Comparison of ENCODE assay signal across 22 mouse cellular contexts in genomic region chr9:14187753-14188152, GRCm38 (mm10).
A peak's percentile ranks its signal among the peaks of the same experiment; 100 is the strongest.
DNase-seq lines count a peak whose midpoint lies in the region; ATAC-seq and TF ChIP-seq lines count a peak whose summit lies in the region.
"Had no signal": no experiment of that assay in that cellular context is flagged by ENCODE, and none has a peak within 500 bp of the region (broad histone marks: within the 10 kb centered on the region; RNA-seq: fewer than 3 reads in every experiment).

No protein-coding gene starts in this region.

- intact Hi-C loops in gastrocnemius, postnatal 36 days (cut with DNase I), result no loop called here

- no peak for ATAC-seq in midbrain, postnatal 0 days (ENCODE audit: low FRiP score)
- ATAC-seq in hematopoietic stem cell, adult 5-6 weeks (replicated peaks in 1 of 2; ENCODE audit: insufficient read depth in 1 of 2, low FRiP score in 2 of 2, low TSS enrichment in 1 of 2, low read depth in 1 of 2, poor library complexity in 2 of 2, severe bottlenecking in 2 of 2), result peak; percentile 36 to 73
- peak; percentile 86 for ATAC-seq in megakaryocyte progenitor cell, adult 5-6 weeks (replicated peaks; ENCODE audit: poor library complexity)
- ATAC-seq in hindbrain, embryonic 14.5 days (ENCODE audit: low FRiP score), result no peak
- ATAC-seq: forebrain, embryonic 16.5 days; intestine, embryonic 16.5 days had no signal

- no peaks in the 10 kb centered on the region for H3K9me3 ChIP-seq in midbrain, embryonic 10.5 days (replicated peaks)
- H3K9me3 ChIP-seq in midbrain, postnatal 0 days (ENCODE audit: low read length), result no peaks in the 10 kb centered on the region
- no peaks in the 10 kb centered on the region for H3K9me3 ChIP-seq in hindbrain, embryonic 14.5 days (ENCODE audit: control insufficient read depth, low read length)
- H3K9me3 ChIP-seq: embryonic facial prominence, embryonic 15.5 days; heart, embryonic 10.5 days; heart, embryonic 15.5 days; hindbrain, embryonic 10.5 days; hindbrain, embryonic 15.5 days had no signal

- no peak overlapping the region for H3K4me2 ChIP-seq in midbrain, postnatal 0 days (ENCODE audit: low read depth, low read length, poor library complexity, severe bottlenecking)
- H3K4me2 ChIP-seq in hindbrain, embryonic 14.5 days (replicated peaks), result no peak overlapping the region
- H3K4me2 ChIP-seq: embryonic facial prominence, embryonic 15.5 days; heart, embryonic 15.5 days; hindbrain, embryonic 15.5 days had no signal

- peak overlapping the region; percentile 20; the same call in 1 of the 2 replicates for H3K27ac ChIP-seq in midbrain, embryonic 10.5 days (replicated peaks)
- no peak overlapping the region for H3K27ac ChIP-seq in midbrain, postnatal 0 days (ENCODE audit: low read depth, low read length)
- no peak overlapping the region for H3K27ac ChIP-seq in hindbrain, embryonic 14.5 days
- H3K27ac ChIP-seq: embryonic facial prominence, embryonic 15.5 days; heart, embryonic 10.5 days; heart, embryonic 15.5 days; hindbrain, embryonic 10.5 days; hindbrain, embryonic 15.5 days had no signal

- DNase-seq in midbrain, embryonic 10.5 days (ENCODE audit: low spot score), result no peak
- no peak for DNase-seq in midbrain, postnatal 0 days (ENCODE audit: low spot score)
- DNase-seq in hindbrain, embryonic 14.5 days (ENCODE audit: low spot score), result no peak
- no peak for DNase-seq in gastrocnemius, postnatal 36 days
- no peak for DNase-seq in urinary bladder, postnatal 4 days (ENCODE audit: low spot score in 2 of 2)
- DNase-seq: adrenal gland, adult 8-10 months; adrenal gland, postnatal 36 days; cerebellum, adult 2 months; cerebellum, postnatal 10 days; embryo, embryonic 11 days; gastrocnemius, postnatal 14 days; heart, adult 18-20 months; heart, postnatal 14 days had no signal

- H3K27me3 ChIP-seq in midbrain, embryonic 10.5 days (ENCODE audit: low read depth, poor library complexity, severe bottlenecking), result no peaks in the 10 kb centered on the region
- no peaks in the 10 kb centered on the region for H3K27me3 ChIP-seq in midbrain, postnatal 0 days (ENCODE audit: insufficient read depth, low read length)
- H3K27me3 ChIP-seq in hindbrain, embryonic 14.5 days (ENCODE audit: control insufficient read depth, insufficient read depth, low read length), result no peaks in the 10 kb centered on the region
- H3K27me3 ChIP-seq: embryonic facial prominence, embryonic 15.5 days; heart, embryonic 15.5 days; hindbrain, embryonic 15.5 days had no signal

- no peak for TF ChIP-seq CTCF in midbrain, postnatal 0 days (IDR thresholded peaks at IDR 0.05)

- no peak overlapping the region for H3K4me3 ChIP-seq in midbrain, embryonic 10.5 days
- H3K4me3 ChIP-seq in midbrain, postnatal 0 days (ENCODE audit: low read depth, low read length), result no peak overlapping the region
- H3K4me3 ChIP-seq in hindbrain, embryonic 14.5 days (replicated peaks; ENCODE audit: low read length), result no peak overlapping the region
- H3K4me3 ChIP-seq: embryonic facial prominence, embryonic 15.5 days; heart, embryonic 10.5 days; heart, embryonic 15.5 days; hindbrain, embryonic 10.5 days; hindbrain, embryonic 15.5 days had no signal

- no peaks in the 10 kb centered on the region for H3K36me3 ChIP-seq in midbrain, embryonic 10.5 days
- no peaks in the 10 kb centered on the region for H3K36me3 ChIP-seq in midbrain, postnatal 0 days (ENCODE audit: insufficient read depth, low read length)
- no peaks in the 10 kb centered on the region for H3K36me3 ChIP-seq in hindbrain, embryonic 14.5 days (replicated peaks; ENCODE audit: control insufficient read depth, insufficient read depth)
- H3K36me3 ChIP-seq: embryonic facial prominence, embryonic 15.5 days; heart, embryonic 10.5 days; heart, embryonic 15.5 days; hindbrain, embryonic 10.5 days; hindbrain, embryonic 15.5 days had no signal

- peaks cover 8% of the 10 kb centered on the region for H3K4me1 ChIP-seq in midbrain, embryonic 10.5 days
- no peaks in the 10 kb centered on the region for H3K4me1 ChIP-seq in midbrain, postnatal 0 days (ENCODE audit: insufficient read depth, low read length)
- H3K4me1 ChIP-seq in hindbrain, embryonic 14.5 days (replicated peaks; ENCODE audit: control insufficient read depth, insufficient read depth, low read length), result no peaks in the 10 kb centered on the region
- H3K4me1 ChIP-seq: hindbrain, embryonic 15.5 days had no signal

- 93% methylated on average over 1 of the region's 1 CpGs for WGBS in midbrain, embryonic 10.5 days
- WGBS in midbrain, postnatal 0 days, result 100% methylated on average over 1 of the region's 1 CpGs
- 95% methylated on average over 1 of the region's 1 CpGs for WGBS in hindbrain, embryonic 14.5 days

- H3K9ac ChIP-seq in midbrain, postnatal 0 days (replicated peaks; ENCODE audit: low read length, poor library complexity, severe bottlenecking), result no peak overlapping the region
- no peak overlapping the region for H3K9ac ChIP-seq in hindbrain, embryonic 14.5 days
- H3K9ac ChIP-seq: embryonic facial prominence, embryonic 15.5 days; heart, embryonic 15.5 days; hindbrain, embryonic 15.5 days had no signal

Comparison
In these comparisons a context has a peak if more than half of its experiments do, and no peak if none do; other contexts are left out.
1. ATAC-seq: peak in hematopoietic stem cell, adult 5-6 weeks (2 of 2) and megakaryocyte progenitor cell, adult 5-6 weeks (single experiment); none in midbrain, postnatal 0 days (single experiment) and hindbrain, embryonic 14.5 days (single experiment).